Comparison of ENCODE assay signal across 26 mouse cellular contexts in genomic region chr16:12116926-12117325, GRCm38 (mm10).
"Had no signal": no experiment of that assay in that cellular context is flagged by ENCODE, and none has a peak within 500 bp of the region (broad histone marks: within the 10 kb centered on the region; RNA-seq: fewer than 3 reads in every experiment).

No protein-coding gene starts in this region.

- H3K36me3 ChIP-seq: heart, embryonic 10.5 days; heart, embryonic 12.5 days; hindbrain, embryonic 10.5 days; hindbrain, embryonic 12.5 days; intestine, embryonic 15.5 days; limb, embryonic 10.5 days; limb, embryonic 12.5 days; liver, embryonic 13.5 days; liver, embryonic 15.5 days had no signal

- H3K27me3 ChIP-seq: heart, embryonic 12.5 days; hindbrain, embryonic 12.5 days; intestine, embryonic 15.5 days; limb, embryonic 12.5 days; liver, embryonic 13.5 days; liver, embryonic 15.5 days had no signal

- H3K9me3 ChIP-seq: heart, embryonic 10.5 days; heart, embryonic 12.5 days; hindbrain, embryonic 10.5 days; hindbrain, embryonic 12.5 days; intestine, embryonic 15.5 days; limb, embryonic 10.5 days; limb, embryonic 12.5 days; liver, embryonic 13.5 days; liver, embryonic 15.5 days had no signal

- H3K27ac ChIP-seq: gastrocnemius, adult 2 months; heart, embryonic 10.5 days; hindbrain, embryonic 10.5 days; hindbrain, embryonic 12.5 days; hindbrain, embryonic 14.5 days; intestine, embryonic 15.5 days; layer of hippocampus, adult 2 months; limb, embryonic 10.5 days; limb, embryonic 12.5 days; liver, embryonic 13.5 days; liver, embryonic 15.5 days had no signal

- DNase-seq: gastrocnemius, adult 2 months; gastrocnemius, postnatal 10 days; gastrocnemius, postnatal 25 days; heart, postnatal 10 days; heart, postnatal 4 days; kidney, adult 18-20 months; kidney, adult 8-10 months; kidney, postnatal 10 days; kidney, postnatal 25 days; kidney, postnatal 4 days; liver; liver, embryonic 13.5 days had no signal

- H3K4me1 ChIP-seq: heart, embryonic 10.5 days; heart, embryonic 12.5 days; intestine, embryonic 15.5 days; limb, embryonic 10.5 days; limb, embryonic 12.5 days; liver, embryonic 13.5 days; liver, embryonic 15.5 days had no signal

- ATAC-seq: hindbrain, embryonic 16.5 days; inflammation-experienced regulatory T-cells, adult 6 months; intestine, embryonic 15.5 days; intestine, postnatal 0 days had no signal

- H3K4me3 ChIP-seq: gastrocnemius, adult 2 months; heart, embryonic 10.5 days; heart, embryonic 12.5 days; hindbrain, embryonic 10.5 days; hindbrain, embryonic 12.5 days; intestine, embryonic 15.5 days; layer of hippocampus, adult 2 months; limb, embryonic 10.5 days; limb, embryonic 12.5 days; liver, embryonic 13.5 days; liver, embryonic 15.5 days had no signal

- H3K9ac ChIP-seq: heart, embryonic 12.5 days; hindbrain, embryonic 12.5 days; hindbrain, embryonic 14.5 days; intestine, embryonic 15.5 days; limb, embryonic 12.5 days; liver, embryonic 13.5 days; liver, embryonic 15.5 days had no signal

- H3K4me2 ChIP-seq: heart, embryonic 12.5 days; hindbrain, embryonic 12.5 days; hindbrain, embryonic 14.5 days; intestine, embryonic 15.5 days; limb, embryonic 12.5 days; liver, embryonic 11.5 days; liver, embryonic 13.5 days; liver, embryonic 15.5 days had no signal
